Mouse (Mus musculus) G1E (cell line): ENCODE data around the gene Sult1e1. TPM values are rescaled to one million over a fixed set of nuclear protein-coding genes. Genes with fewer than 3 reads are reported as not detected.

Experiments used
- ATAC-seq: 2 replicates; pipeline ENCODE4 v1.8.0; 2016; ENCODE audit warnings: mild to moderate bottlenecking; ENCODE audit not compliant: insufficient number of reproducible peaks, poor library complexity, low FRiP score, severe bottlenecking; ENCODE audit errors: extremely low read depth
- DNase-seq: peaks from one replicate; pipeline ENCODE4 v3.0.0; 2012; ENCODE audit warnings: low spot score
- H3K27me3 ChIP-seq: 2 replicates; pipeline ENCODE4 v1.6.1; 2012; ENCODE audit warnings: mild to moderate bottlenecking, low read length, inconsistent platforms; ENCODE audit not compliant: insufficient read depth
- H3K36me3 ChIP-seq: replicated peaks from 2 replicates; pipeline ENCODE3; 2012; ENCODE audit warnings: mild to moderate bottlenecking, inconsistent platforms
- H3K4me1 ChIP-seq: 2 replicates; pipeline ENCODE4 v1.6.1; 2012; ENCODE audit warnings: low read depth, low read length, inconsistent platforms, mixed read lengths; ENCODE audit not compliant: insufficient read depth
- H3K4me3 ChIP-seq: 2 replicates; pipeline ENCODE4 v1.5.1; 2012; ENCODE audit warnings: low read depth, mild to moderate bottlenecking, inconsistent platforms, low read length, moderate library complexity, mixed read lengths
- H3K9me3 ChIP-seq: replicated peaks from 2 replicates; pipeline ENCODE4 v1.6.1; 2012; ENCODE audit warnings: inconsistent platforms
- CTCF ChIP-seq: IDR thresholded peaks from 2 replicates; pipeline ENCODE4 v1.5.1; 2012; ENCODE audit warnings: low read depth, low read length, inconsistent platforms, mixed read lengths
- GATA1 ChIP-seq: IDR thresholded peaks from 2 replicates; pipeline ENCODE4 v1.6.1; 2012; ENCODE audit warnings: borderline replicate concordance, low read length, inconsistent platforms, mixed read lengths
- GATA2 ChIP-seq: IDR thresholded peaks from 2 replicates; pipeline ENCODE4 v1.6.1; 2012; ENCODE audit warnings: low read depth, low read length, inconsistent platforms, borderline replicate concordance
- POLR2AphosphoS5 ChIP-seq: IDR thresholded peaks from 2 replicates; pipeline ENCODE4 v1.6.1; 2012; ENCODE audit warnings: low read depth, low read length, inconsistent platforms; ENCODE audit not compliant: insufficient replicate concordance
- TAL1 ChIP-seq: conservative IDR thresholded peaks from 2 replicates; pipeline ENCODE4 v1.6.1; 2012; ENCODE audit warnings: low read depth, low read length, inconsistent platforms, mixed read lengths
- polyA plus RNA-seq: library from polyadenylated mRNA; stranded (reverse); fragments of >175 nt; gene quantifications from 2 replicates; pipeline ENCODE4 v1.2.3, GENCODE M21; 2012
- total RNA-seq, 2 experiments: library from RNA; stranded (forward) in 1 of 2; stranded (reverse) in 1 of 2; fragments of 200-1000 nt in 1 of 2; fragments of >200 nt in 1 of 2; fragmentation: Nextera tagmentation in 1 of 2; gene quantifications; 2 replicates each; pipeline ENCODE4 v1.2.3; 2014 to 2017

Sult1e1 gene
- total RNA-seq (2014; fragmentation: Nextera tagmentation) (not detected in 2 replicates), total RNA-seq (2017) (not detected in 2 replicates), polyA plus RNA-seq (not detected in 2 replicates)

GRCm38 (mm10) chr5:87591494-87591893 is at the start of gene Sult1e1:
Gene Sult1e1 (minus strand): TSS chr5:87591594.
- DNase-seq (no peak), ATAC-seq (no peak)
- H3K4me3 ChIP-seq: no peak within 1 kb of the TSS
- H3K27me3 ChIP-seq: no peaks in the 10 kb centered on the region
- H3K36me3 ChIP-seq: no peaks in the 10 kb centered on the region
- H3K4me1 ChIP-seq: no peaks in the 10 kb centered on the region
- H3K9me3 ChIP-seq: no peaks in the 10 kb centered on the region
- no peak for TF ChIP-seq CTCF
- TF ChIP-seq GATA1: no peak
- TF ChIP-seq TAL1: no peak
- TF ChIP-seq POLR2AphosphoS5: no peak
- no peak for TF ChIP-seq GATA2

- ATAC-seq (no peak), DNase-seq (no peak)
- no peak overlapping the region for H3K4me3 ChIP-seq
- no peak for TF ChIP-seq GATA1
- TF ChIP-seq GATA2: no peak
- no peak for TF ChIP-seq POLR2AphosphoS5
- TF ChIP-seq CTCF: no peak
- no peak for TF ChIP-seq TAL1
- H3K9me3 ChIP-seq: no peaks in the 10 kb centered on the region
- no peaks in the 10 kb centered on the region for H3K27me3 ChIP-seq
- H3K36me3 ChIP-seq: no peaks in the 10 kb centered on the region
- H3K4me1 ChIP-seq: no peaks in the 10 kb centered on the region
Observed at GRCm38 (mm10) chr5:87622681-87623080, 31.3 kb upstream of the Sult1e1 start.

- no peaks in the 10 kb centered on the region; the same call in 1 of the 2 replicates for H3K9me3 ChIP-seq
- DNase-seq (no peak), ATAC-seq (no peak)
- no peaks in the 10 kb centered on the region for H3K4me1 ChIP-seq
- no peaks in the 10 kb centered on the region for H3K27me3 ChIP-seq
- no peaks in the 10 kb centered on the region for H3K36me3 ChIP-seq
- TF ChIP-seq CTCF (no peak), GATA1 (no peak), GATA2 (no peak), POLR2AphosphoS5 (no peak), TAL1 (no peak)
- H3K4me3 ChIP-seq: no peak overlapping the region
Observed at GRCm38 (mm10) chr5:87615128-87615390, 23.7 kb upstream of the Sult1e1 start.

GRCm38 (mm10) chr5:87614364-87615127 is 23.2 kb upstream of the Sult1e1 start:
- no peak for TF ChIP-seq GATA1
- no peak for TF ChIP-seq POLR2AphosphoS5
- no peak for TF ChIP-seq CTCF
- TF ChIP-seq GATA2: no peak
- TF ChIP-seq TAL1: no peak
- no peaks in the 10 kb centered on the region for H3K27me3 ChIP-seq
- H3K4me1 ChIP-seq: no peaks in the 10 kb centered on the region
- no peaks in the 10 kb centered on the region for H3K36me3 ChIP-seq
- H3K9me3 ChIP-seq: no peaks in the 10 kb centered on the region; the same call in 1 of the 2 replicates
- DNase-seq: no peak
- no peak for ATAC-seq
- no peak overlapping the region for H3K4me3 ChIP-seq

- Histone ChIP-seq H3K9me3 (peaks cover 4% of the 10 kb centered on the region; the same call in 1 of the 2 replicates), H3K36me3 (no peaks in the 10 kb centered on the region), H3K4me3 (no peak overlapping the region), H3K27me3 (no peaks in the 10 kb centered on the region), H3K4me1 (no peaks in the 10 kb centered on the region)
- DNase-seq: no peak
- TF ChIP-seq POLR2AphosphoS5: no peak
- TF ChIP-seq GATA2: no peak
- no peak for TF ChIP-seq CTCF
- no peak for TF ChIP-seq GATA1
- no peak for TF ChIP-seq TAL1
- no peak for ATAC-seq
Observed at GRCm38 (mm10) chr5:87601018-87601417, 9.6 kb upstream of the Sult1e1 start.

- Histone ChIP-seq H3K27me3 (no peaks in the 10 kb centered on the region), H3K4me1 (no peaks in the 10 kb centered on the region), H3K4me3 (no peak overlapping the region), H3K36me3 (no peaks in the 10 kb centered on the region), H3K9me3 (peaks cover 1% of the 10 kb centered on the region; the same call in 1 of the 2 replicates)
- no peak for DNase-seq
- no peak for ATAC-seq
- no peak for TF ChIP-seq POLR2AphosphoS5
- no peak for TF ChIP-seq GATA1
- TF ChIP-seq GATA2: no peak
Observed at GRCm38 (mm10) chr5:87597891-87598290, 6.5 kb upstream of the Sult1e1 start.
